Mouse (Mus musculus) urinary bladder, adult 18-20 months (tissue): ENCODE results near the gene Gm21981.

Source experiments
- DNase-seq, 2 experiments: peaks; one replicate each; pipeline ENCODE4 v3.0.0; 2022; ENCODE audit warnings: low spot score in 2 of 2, mixed read lengths in 2 of 2

Gene Gm21981

DNA sequence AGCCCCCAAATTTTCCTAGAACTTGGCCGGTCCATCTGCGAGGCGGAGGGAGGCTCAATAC is at the start of gene Gm21981:
Gm21981 (minus strand) TSS at position 14 of the 61 bp plus-strand sequence.
- no peak for DNase-seq

DNA sequence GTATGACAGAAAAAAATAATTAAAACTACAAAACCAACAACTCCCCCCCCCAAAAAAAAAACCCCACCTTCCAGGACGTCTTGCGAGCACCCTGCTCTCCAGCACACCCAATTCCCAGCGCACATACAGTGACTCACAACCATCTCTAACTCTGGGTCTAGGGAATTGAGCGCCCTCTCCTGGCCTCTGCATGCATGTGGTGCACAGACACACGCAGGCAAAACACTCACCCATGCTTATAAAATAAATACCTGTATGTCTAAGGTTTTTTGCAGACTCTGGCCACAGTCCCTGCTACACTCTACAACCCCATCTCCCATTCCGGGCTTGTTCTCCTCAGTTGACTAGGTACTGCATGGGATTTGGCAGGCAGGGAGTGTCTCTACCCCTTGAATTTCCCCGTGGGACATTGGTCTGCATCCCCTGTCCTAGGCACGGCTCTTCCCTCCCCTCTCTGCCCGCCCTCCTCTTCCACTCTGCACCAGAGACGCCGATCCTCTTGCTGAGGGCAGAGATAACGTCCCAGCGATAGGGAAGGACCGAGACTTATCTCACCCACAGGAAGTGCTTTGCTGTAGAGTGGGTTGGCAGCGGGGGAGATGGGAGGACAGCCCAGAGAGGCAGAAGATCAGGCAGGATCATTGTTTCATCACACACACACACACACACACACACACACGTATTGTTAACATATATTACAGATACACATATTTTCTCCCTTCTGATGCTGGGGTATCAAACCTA is 48.9 kb upstream of the Gm21981 start:
- DNase-seq = no peak

DNA sequence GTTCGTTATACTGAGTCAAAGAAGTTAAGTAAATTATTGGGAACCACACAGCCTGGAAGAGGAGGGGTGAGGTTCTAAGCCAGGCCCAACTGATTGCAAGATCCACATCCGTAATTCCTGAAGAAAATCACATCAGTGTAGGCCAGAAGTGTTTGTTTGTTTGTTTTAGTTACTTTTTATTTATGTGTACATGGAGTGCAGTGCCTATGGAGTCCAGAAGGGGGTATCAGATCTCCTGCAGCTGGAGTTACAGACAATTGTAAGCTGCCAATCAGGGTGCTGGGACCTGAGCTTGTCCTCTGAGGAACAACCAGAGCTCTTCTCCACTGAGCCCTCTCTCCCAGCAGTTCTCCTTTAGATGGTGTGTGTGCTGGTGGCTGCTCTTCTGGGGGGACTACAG is 45.9 kb upstream of the Gm21981 start:
- no peak for DNase-seq

DNA sequence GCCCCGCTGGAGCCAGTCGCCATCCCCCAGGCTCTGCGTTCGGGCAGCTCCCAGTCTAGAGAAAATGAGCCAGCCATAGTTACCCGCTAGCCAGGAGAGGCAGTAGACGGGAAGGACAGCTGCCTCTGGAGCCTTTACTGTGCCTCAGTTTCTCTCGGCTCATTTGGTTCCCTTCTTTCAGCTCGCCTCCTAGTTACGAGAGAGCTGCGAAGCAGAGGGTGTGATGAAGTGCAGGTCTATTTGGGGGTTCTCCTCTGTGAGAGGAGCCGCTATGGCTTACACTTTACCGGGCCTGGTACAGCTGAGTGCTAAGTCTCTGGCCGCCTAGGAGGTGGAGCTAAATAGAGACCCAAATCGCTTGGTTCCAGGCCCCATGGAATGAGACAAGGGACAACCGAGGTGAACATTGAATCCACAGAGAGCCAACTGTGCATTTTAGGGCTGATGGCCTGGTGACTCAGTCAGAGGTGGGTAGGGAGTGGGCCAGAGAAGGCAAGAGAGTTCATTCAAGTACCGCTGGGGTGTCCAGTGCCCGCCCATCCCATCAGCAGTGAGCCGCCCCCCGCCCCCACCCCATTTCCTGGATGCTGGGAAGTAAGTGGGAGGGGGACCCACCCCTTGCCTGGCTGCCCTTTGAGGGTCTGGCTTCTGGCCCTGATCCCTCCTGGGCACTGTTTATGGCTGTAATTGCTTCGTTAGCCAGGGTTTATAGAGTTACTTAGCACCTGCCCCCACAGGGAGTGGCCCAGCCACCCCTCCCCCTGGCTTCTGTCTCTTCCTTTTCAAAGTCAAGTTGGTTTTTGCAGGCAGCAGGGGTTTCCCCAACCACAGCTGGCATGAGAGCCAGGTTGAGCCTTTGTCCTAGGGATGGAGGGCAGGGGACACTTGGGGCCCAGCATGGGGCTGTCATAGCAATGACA is 44.9 kb upstream of the Gm21981 start:
- no peak for DNase-seq

DNA sequence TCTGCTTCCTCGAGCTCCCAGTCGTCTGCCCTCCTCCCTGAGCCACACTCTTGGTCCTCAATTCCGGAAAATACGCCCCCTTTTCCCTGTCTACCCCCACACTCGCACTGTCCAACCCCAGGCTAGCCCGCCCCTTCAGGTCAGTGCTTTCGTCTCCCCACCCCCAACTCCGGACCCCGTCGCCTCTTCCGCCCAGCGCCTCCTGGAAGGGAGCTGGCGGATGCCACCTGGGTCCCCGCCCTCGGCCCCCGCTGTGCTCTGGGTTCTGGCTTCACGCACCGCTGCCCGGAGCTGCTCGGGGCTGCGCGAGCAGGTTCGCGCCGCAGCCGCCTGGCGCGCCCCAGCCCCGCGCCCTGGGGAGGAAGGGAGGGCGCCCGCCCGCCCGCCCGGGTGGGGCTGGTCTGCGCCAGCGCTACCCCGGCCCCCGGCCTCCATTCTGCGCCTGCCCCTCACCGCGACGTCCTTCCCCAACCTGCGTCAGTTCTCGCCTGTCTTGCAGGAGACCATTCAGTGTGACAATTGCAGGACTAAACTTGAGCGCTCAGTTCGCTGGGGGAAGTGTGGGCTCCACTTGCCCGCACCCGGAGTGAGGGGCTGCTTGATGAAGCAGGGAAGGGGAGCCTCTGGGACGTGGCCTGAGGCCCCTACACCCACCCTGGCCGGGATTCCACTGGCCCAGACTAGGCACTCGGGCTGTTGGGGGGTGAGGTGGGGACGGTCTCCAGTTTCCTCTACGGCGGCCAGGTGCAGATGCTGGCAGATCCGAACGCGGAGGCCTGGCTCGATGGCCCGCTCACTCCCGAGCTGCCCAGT is 44.0 kb upstream of the Gm21981 start:
- DNase-seq = peak in 1 of 2 experiments; percentile 33

DNA sequence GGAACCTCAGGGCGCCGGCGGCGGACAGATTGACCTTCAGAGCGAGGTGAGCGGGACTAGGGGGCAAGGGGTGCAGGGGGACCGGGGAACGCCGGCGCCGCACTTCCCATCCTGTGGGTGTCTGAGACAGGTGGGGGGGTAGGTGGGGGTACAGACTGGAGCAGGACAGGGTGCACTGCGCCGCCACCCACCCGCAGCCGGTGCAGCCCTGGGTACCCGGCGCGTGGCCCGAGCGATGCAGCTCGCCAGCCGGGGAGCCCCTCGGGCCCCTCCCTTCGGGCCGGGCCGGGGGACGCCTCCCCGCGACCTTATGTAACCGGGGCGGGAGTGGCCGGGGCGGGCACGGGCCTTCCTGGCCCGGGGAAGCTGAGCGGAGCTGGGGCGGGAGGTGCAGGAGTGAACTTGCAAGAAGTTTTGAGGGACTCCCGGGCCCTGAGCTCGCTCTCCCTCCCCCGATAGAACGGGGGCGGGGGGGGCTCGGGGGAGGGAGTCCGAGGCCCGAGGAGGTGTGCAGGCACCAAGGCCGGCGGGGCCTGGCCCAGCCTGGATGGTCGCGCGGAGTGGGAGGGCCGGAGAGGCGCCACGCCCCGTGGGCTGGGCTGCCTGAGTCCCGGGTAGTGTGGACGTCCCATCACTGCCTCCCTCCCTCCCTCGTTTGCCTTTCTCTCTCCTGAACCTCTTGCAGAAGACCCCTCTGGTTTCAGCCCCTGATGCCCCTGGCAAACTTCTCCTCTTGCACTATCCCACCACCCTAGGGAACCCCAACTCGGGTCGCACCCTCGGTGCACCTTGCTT is 43.2 kb upstream of the Gm21981 start:
- DNase-seq = peak; percentile 87

DNA sequence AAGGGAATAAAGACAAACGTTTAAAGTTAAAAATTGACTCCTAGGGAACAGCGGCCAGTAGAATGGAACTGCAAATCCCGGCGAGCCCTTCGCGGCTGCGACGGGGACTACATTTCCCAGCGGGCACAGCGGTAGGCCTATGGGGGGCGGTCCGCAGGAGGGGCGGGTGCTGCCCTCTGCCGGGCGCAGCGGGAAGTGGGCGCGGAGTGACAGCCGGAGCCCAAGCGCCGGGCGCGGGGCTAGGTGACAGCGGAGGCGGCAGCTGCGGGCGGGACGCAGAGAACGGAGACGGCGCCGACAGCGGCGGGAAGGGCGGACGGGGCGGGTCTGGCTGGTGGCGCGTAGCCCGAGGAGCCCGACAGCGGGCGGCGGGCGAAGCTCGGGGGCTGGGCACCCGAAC is 42.6 kb upstream of the Gm21981 start, which contains the start of gene Tfeb:
Tfeb (plus strand) TSS at position 175 of the 400 bp plus-strand sequence.
- DNase-seq = peak; percentile 93 to 95

DNA sequence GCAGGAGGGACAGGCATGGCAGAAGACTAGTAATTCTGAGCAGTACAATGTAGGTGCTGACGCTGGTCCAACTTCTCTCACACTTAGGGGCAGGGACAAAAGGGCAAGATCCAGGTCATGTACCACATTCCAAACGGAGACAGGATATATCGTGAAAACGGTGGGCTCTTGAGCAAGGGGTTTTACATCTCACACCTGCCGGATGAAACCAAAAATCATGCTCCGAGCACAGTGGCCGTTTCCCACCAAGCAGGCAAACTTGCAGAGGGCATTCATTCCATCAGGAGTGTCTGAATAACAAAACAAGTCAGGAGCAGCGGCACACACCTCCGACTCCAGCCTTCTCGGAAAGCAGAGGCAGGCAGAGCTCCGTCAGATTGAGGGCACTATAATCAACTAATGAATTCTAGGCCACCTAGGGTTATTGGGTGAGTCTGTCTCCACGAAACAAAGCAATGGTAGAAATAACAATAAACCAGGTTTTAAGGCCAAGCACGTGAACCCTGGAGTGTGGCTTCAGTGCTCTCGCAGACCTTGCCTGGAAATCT is 41.4 kb upstream of the Gm21981 start:
- no peak for DNase-seq

DNA sequence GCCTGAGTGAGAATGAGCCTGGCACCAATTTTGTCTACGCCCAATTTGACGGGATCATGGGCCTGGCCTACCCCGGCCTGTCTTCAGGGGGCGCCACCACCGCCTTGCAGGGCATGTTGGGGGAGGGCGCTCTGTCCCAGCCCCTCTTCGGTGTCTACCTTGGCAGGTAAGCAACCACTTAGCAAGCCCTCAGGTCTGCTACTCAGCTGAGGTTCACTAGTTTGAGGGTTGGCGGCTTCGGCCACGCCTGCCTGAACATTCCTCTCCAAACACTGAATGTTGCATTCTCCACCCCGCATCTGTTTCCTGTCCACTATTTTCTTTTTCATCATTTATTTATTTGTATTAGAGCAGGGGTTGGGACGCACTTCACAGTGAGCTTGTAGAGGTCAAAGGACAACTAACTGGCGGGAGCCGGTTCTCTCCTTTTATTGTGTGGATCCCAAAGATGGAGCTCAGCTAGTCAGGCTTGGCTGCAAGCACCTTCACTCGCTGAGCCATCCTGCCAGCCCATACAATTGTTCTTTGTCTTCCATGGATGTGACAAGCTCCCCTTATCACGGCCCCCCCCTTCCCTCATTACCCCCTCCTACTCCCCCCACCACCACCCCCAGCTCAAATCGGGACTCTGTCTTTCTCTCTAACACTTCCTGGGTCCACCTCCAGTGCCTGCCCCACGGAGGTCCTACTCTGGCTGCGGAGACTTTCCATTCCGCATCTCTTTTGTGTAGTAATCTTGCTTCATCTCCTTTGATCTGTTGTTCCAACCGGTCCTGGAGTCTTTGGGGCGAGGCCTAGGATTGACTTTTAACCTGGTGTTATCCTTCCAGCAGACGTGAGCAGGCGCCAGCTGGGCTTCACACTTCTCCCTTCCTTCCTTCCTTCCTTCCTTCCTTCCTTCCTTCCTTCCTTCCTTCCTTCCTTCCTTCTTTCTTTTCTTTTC is 36.6 kb upstream of the Gm21981 start:
- DNase-seq = no peak

DNA sequence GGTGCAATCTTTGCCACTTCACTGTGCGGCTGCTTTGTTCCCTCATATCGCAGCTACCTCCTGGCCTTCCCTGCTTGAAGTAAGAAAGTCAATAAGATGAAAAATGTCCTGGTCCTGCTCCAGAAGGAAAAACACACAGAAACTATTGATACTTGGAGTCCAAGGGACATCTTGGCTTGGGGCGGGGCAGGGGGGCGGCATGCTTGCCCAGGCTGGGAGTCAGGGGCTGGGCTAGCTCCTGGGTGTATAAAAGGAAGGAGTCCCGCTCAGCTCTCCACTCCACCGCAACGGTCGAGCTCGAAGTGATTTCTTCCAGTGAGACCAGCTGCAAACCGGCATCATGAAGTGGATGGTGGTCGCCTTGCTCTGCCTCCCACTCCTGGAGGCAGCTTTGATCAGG is 32.3 kb upstream of the Gm21981 start, which contains the start of gene Pgc:
Pgc (plus strand) TSS at position 277 of the 400 bp plus-strand sequence.
- no peak for DNase-seq

DNA sequence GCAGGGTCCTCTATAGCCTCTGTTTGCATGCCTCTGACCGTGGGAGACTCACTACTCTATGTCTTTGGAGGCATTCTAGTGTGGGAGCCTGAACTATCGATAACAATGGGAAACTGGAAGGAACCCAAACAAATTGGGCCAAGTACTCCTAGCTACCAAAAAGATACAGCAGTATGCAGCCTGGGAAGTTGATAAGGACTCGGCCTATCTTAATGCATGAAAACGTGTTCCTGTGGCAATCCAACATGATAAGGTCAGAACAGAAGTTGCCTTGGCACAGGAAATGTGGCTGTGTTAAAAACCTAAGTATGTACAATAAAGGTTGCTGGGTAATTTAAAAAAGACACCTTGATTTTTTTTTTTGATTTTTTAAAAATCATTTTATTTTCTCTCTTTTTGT is 26.9 kb upstream of the Gm21981 start:
- no peak for DNase-seq

DNA sequence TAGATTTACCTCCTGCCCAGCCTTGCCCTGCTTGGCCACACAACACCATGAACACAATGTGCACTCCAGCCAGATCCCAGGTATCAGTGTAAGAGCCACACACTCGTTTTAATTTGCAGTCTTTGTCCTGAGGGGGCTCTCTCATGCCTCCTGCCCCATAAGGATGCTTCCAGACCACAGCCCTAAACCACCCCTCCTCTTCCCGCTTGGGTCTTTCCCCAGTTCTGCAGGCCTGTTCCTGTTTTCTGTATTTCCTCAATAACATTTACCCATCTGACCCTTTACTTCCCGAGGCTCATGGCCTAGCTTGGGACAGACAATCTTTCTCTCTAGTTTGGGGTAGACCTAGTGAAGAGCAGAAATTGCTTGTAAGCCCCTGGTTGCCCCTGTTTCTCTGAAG is 20.8 kb upstream of the Gm21981 start:
- no peak for DNase-seq

DNA sequence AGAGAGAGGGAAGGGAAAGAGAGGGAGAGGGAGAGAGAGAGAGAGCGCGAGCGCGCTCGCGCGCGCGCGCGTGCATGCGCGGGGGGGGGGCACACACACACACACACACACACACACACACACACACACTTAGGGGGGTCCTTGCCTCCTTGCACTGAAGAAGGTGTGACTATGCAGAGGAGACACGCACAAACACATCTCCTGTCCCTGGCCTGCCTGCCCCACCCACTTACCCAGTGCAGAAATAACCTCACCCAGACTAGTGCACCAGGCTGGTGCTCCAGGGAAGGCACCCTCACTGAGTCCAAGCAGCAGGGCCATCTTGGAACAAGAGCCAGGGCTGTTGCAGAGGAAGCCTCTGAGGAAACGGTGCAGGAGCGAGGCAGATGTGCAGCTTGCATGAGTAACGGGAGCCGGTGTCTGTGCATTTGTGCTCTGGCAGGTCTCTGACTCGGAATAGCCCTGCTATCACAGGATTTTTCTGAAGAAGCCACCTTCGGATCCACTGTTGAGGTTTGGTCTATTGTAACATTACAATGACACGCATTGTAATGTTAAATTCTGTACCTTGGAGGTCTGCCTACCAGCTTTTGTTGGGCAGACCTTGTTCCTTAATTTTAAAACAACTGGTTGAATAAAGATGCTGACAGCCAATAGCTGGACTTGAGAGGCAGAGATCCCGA is 18.8 kb upstream of the Gm21981 start:
- no peak for DNase-seq

DNA sequence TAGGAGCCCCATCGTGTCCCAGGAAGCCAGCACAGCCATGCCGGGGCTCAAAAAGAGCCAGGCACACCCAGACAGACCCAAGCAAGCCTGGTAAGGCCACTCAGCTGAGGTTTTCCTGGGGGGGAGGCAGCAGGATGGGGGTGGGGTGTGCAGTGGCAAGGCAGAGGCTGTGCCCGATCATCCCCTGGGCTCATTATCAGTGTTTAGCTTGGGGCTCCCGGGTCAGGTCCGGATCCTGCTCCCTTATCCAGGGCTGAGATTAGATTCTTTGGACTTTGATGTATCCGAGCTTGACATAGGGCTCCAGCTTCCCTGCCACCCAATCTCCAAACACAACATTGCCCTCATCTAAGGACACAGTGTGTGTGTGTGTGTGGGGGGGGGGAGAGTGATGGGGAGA is 17.6 kb upstream of the Gm21981 start:
- no peak for DNase-seq

DNA sequence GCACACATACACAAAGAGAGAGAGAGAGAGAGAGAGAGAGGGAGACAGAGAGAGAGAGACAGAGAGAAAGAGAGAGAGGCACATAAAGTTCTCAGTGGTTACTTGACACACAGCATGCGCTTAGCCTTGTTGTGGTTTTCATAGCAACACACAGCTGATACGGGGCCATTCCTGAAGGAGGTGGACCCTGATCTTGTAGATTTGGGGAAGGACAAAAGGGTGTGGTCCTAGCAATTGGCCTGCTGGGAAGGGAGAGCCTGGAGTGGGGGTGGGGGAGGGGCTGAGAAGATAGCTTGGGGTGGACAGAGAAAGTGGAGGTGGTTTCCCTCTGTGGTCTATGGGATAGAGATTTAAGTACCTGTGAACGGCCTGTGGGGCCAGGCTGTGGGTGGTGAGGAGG is 15.8 kb upstream of the Gm21981 start:
- no peak for DNase-seq

DNA sequence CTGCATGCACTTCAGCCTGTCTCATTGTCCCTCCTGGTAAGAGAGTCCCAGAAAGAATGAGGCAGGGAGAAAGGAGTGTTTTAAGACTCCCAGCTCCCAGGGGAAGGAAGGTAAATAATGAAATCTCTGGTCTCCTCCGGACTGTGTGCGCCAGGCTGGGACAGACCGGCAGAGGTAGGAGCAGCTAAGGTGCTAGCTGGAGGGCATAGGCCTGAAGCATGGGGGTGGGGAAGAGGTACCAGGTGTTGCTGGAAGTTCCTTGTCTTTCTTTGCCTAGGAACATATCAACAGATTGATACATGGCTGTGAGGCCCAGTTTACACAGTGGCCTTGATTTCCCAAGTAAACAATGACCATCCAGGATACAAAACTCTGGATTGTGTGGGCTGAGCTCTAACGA is 14.7 kb upstream of the Gm21981 start:
- DNase-seq = no peak

DNA sequence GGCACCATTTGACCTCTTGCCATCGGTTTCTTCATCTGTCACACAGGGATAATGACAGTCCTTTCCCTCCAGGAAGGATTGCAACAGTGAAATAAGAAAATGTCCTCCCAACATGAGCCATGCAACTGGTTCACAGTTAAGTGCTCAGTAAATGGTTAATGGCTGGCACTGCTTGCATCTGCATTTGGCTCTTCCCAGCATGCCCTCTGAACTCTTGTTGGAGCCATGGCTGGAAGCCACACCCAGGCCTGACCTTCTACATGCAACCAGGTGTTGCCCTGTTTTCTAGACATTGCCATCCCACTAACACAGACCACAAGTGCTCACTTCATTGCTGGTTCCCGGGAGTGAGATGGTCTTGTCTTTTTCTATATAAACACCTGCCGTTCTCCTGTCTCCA is 13.7 kb upstream of the Gm21981 start:
- DNase-seq = no peak

DNA sequence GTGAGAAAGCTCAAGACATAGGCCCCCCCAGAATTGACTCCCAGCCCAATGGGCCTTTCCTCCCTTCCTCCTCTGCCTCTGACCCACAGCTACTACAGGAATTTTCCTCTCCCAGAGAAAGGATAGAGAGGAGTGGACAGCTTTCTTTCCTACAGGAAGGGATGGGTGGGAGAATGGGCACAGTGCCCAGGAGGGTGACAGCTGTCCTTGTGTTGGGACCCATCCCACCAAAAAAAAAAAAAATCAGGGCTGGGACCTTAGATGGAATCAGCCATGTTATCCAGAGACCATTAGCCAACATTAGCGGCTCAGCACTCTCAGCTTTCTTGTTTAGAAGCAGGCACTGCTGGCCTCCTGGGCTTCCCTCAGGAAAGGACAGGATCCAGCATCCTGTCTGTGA is 11.9 kb upstream of the Gm21981 start:
- DNase-seq = no peak

DNA sequence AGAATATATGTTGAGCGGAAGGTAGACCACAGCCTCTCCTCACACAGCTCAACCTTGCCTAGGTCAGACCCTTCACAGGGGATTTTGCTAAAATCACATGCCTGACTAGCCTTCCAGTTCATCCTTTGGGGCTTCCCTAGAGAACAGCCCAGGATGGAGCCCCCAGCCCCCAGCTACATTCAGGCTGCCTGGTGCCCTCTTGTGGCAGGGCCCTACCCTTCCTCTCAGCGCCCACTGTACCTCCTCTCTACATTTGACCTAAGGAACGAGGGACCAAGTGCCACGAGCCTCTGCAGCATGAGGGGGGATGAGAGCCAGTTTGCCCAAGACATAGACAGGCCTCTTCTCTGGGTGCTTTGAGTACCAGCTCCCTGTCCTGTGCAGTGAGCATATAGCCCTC is 10.4 kb upstream of the Gm21981 start:
- no peak for DNase-seq

DNA sequence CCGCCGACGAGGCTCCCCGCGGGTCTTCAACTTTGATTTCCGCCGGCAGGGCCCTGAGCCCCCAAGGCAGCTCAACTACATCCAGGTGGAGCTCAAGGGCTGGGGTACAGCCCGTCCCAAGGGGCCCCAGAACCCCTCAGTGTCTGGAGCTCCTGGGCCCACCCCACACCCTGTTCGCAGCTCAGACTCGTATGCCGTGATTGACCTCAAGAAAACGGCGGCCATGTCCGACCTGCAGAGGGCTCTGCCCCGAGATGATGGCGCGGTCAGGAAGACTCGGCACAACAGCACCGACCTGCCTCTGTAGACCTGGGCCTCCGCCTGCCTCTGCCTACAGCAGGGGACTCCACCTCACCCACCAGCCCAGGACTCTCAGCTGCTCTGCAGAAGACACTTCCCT is 9.3 kb upstream of the Gm21981 start:
- DNase-seq = no peak
